9 mouse cellular contexts compared by ENCODE assay signal in the genomic region with DNA sequence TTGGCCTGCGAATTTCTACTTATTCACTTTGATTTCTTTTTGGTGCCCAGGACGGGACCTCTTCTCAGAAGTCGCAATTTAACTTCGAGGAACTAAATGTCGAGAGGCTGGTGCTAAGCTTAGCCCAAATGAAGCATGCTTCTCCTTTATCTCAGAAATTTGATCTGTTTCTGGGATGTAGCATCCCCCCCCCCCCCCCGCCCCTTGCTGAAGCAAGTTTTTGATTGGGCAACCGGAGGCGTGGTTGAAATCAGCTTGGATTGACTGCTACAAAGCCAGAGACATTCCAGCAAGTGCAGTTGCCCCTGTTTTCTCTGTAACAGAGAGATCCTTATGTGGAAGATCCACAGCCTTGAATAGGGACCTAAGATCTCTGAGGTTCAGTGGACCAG. TPM values are rescaled to one million over a fixed set of nuclear protein-coding genes. Genes with fewer than 3 reads are reported as not detected.
DNase-seq lines count a peak whose midpoint lies in the region; TF ChIP-seq lines count a peak whose summit lies in the region.
"Had no signal": no experiment of that assay in that cellular context is flagged by ENCODE, and none has a peak within 500 bp of the region (broad histone marks: within the 10 kb centered on the region; RNA-seq: fewer than 3 reads in every experiment).

No protein-coding gene starts in this region.

- H3K9ac ChIP-seq in ES-Bruce4 (ENCODE audit: low read depth, poor library complexity, severe bottlenecking), result 0 out of 2 replicates have a peak overlapping the region, but pooled peaks have one; percentile 2

- TF ChIP-seq EP300 in ES-Bruce4 (IDR thresholded peaks at IDR 0.05; ENCODE audit: insufficient read depth, low read depth, low read length), result no peak

- no peaks in the 10 kb centered on the region for H3K9me3 ChIP-seq in ES-Bruce4 (replicated peaks; ENCODE audit: control insufficient read depth, insufficient read depth, low read length, poor library complexity, severe bottlenecking)
- no peaks in the 10 kb centered on the region for H3K9me3 ChIP-seq in hindbrain, embryonic 10.5 days

- no peaks in the 10 kb centered on the region for H3K27me3 ChIP-seq in ES-Bruce4 (ENCODE audit: control insufficient read depth, insufficient read depth, low read length, poor library complexity, severe bottlenecking)
- no peaks in the 10 kb centered on the region for H3K27me3 ChIP-seq in hindbrain, embryonic 10.5 days (ENCODE audit: insufficient read depth, poor library complexity, severe bottlenecking)

- no peak for TF ChIP-seq POLR2A in ES-Bruce4 (IDR thresholded peaks at IDR 0.05; ENCODE audit: insufficient read depth, low read length)

- no peaks in the 10 kb centered on the region for H3K36me3 ChIP-seq in ES-Bruce4 (ENCODE audit: control insufficient read depth, insufficient read depth, low read length, poor library complexity, severe bottlenecking)
- H3K36me3 ChIP-seq in hindbrain, embryonic 10.5 days, result peaks cover 60% of the 10 kb centered on the region

- DNase-seq in adrenal gland, postnatal 14 days, result peak; percentile 38
- no peak for DNase-seq in adrenal gland, postnatal 36 days
- peak; percentile 62 for DNase-seq in hindbrain, embryonic 10.5 days (ENCODE audit: low spot score)
- DNase-seq in mesoderm, embryonic 11.5 days (ENCODE audit: low read depth, low spot score), result peak; percentile 36
- DNase-seq in layer of hippocampus, adult 8-10 months (ENCODE audit: low spot score in 2 of 2), result no peak
- no peak for DNase-seq in thymus, postnatal 0 days (ENCODE audit: low spot score)
- no peak for DNase-seq in frontal cortex, postnatal 10 days (ENCODE audit: low spot score in 2 of 2)

- TF ChIP-seq CTCF in ES-Bruce4 (IDR thresholded peaks at IDR 0.05; ENCODE audit: low read depth, low read length), result no peak

- peaks cover 7% of the 10 kb centered on the region for H3K4me1 ChIP-seq in ES-Bruce4 (ENCODE audit: control insufficient read depth, insufficient read depth, low read length)
- peaks cover 23% of the 10 kb centered on the region for H3K4me1 ChIP-seq in hindbrain, embryonic 10.5 days (replicated peaks)

- 31% methylated on average over 8 of the region's 8 CpGs for WGBS in hindbrain, embryonic 10.5 days

- H3K4me3 ChIP-seq in ES-Bruce4 (ENCODE audit: low read depth, low read length), result peak overlapping the region; percentile 22
- peak overlapping the region; percentile 47 for H3K4me3 ChIP-seq in hindbrain, embryonic 10.5 days

- 0 out of 2 replicates have a peak overlapping the region, but pooled peaks have one; percentile 26 for H3K27ac ChIP-seq in ES-Bruce4 (ENCODE audit: insufficient read depth, low read length)
- peak overlapping the region; percentile 87 for H3K27ac ChIP-seq in hindbrain, embryonic 10.5 days

RNA-seq across cellular contexts. Expression of a gene that starts 22.8 kb away (rescaled TPM):
- 14.9 and 18.0 TPM in 2 replicates for total RNA-seq in adrenal gland, postnatal 14 days (2021)
- total RNA-seq in adrenal gland, postnatal 36 days (2021), result 10 to 100 TPM in 1 of 2 experiments, 1 to 10 TPM in 1; 7.5 to 14.7 TPM
- polyA plus RNA-seq in ES-Bruce4 (2011; ENCODE audit: insufficient read depth, insufficient read length, low read depth, missing spikeins), result 8.0 and 10.5 TPM in 2 replicates
- 12.8 and 13.9 TPM in 2 replicates for polyA plus RNA-seq in hindbrain, embryonic 10.5 days (2016; fragmentation: Nextera tagmentation; extraction: Ambion mirVana)
- 1 to 10 TPM; 5.8 to 8.2 (median 7.7) TPM for total RNA-seq in layer of hippocampus, adult 8-10 months (2022)
- 25.4 and 26.5 TPM in 2 replicates for polyA plus RNA-seq in thymus, postnatal 0 days (2015; fragmentation: Nextera tagmentation; extraction: Ambion mirVana)

RNA-seq across cellular contexts. Expression of a gene that starts 22.8 kb away (rescaled TPM):
- 31.8 and 32.4 TPM in 2 replicates for total RNA-seq in adrenal gland, postnatal 14 days (2021)
- 10 to 100 TPM; 35.3 to 43.6 TPM for total RNA-seq in adrenal gland, postnatal 36 days (2021)
- 29.9 and 31.0 TPM in 2 replicates for polyA plus RNA-seq in ES-Bruce4 (2011; ENCODE audit: insufficient read depth, insufficient read length, low read depth, missing spikeins)
- polyA plus RNA-seq in hindbrain, embryonic 10.5 days (2016; fragmentation: Nextera tagmentation; extraction: Ambion mirVana), result 14.1 and 15.3 TPM in 2 replicates
- 10 to 100 TPM; 13.6 to 24.6 (median 14.7) TPM for total RNA-seq in layer of hippocampus, adult 8-10 months (2022)
- polyA plus RNA-seq in thymus, postnatal 0 days (2015; fragmentation: Nextera tagmentation; extraction: Ambion mirVana), result 8.7 and 9.8 TPM in 2 replicates

RNA-seq across cellular contexts. Expression of a gene that starts 40.6 kb away (rescaled TPM):
- total RNA-seq in adrenal gland, postnatal 14 days (2021), result 16.3 and 18.5 TPM in 2 replicates
- 10 to 100 TPM; 21.2 to 27.1 TPM for total RNA-seq in adrenal gland, postnatal 36 days (2021)
- polyA plus RNA-seq in ES-Bruce4 (2011; ENCODE audit: insufficient read depth, insufficient read length, low read depth, missing spikeins), result 6.5 and 8.8 TPM in 2 replicates
- polyA plus RNA-seq in hindbrain, embryonic 10.5 days (2016; fragmentation: Nextera tagmentation; extraction: Ambion mirVana), result 9.0 and 9.3 TPM in 2 replicates
- total RNA-seq in layer of hippocampus, adult 8-10 months (2022), result 10 to 100 TPM; 16.6 to 22.6 (median 19.3) TPM
- 8.9 and 11.2 TPM in 2 replicates for polyA plus RNA-seq in thymus, postnatal 0 days (2015; fragmentation: Nextera tagmentation; extraction: Ambion mirVana)

RNA-seq across cellular contexts. Expression of a gene that starts 52.0 kb away (rescaled TPM):
- 1.8 and 17.0 TPM in 2 replicates for total RNA-seq in adrenal gland, postnatal 14 days (2021)
- under 1 TPM; 0.10 to 0.30 TPM for total RNA-seq in adrenal gland, postnatal 36 days (2021)
- not detected in 2 replicates for polyA plus RNA-seq in ES-Bruce4 (2011; ENCODE audit: insufficient read depth, insufficient read length, low read depth, missing spikeins)
- 0.02 TPM in 1 of 2 replicates, not detected in the other for polyA plus RNA-seq in hindbrain, embryonic 10.5 days (2016; fragmentation: Nextera tagmentation; extraction: Ambion mirVana)
- under 1 TPM in 2 of 4 experiments, not detected in 2; 0.06 to 0.33 TPM for total RNA-seq in layer of hippocampus, adult 8-10 months (2022)
- not detected in 2 replicates for polyA plus RNA-seq in thymus, postnatal 0 days (2015; fragmentation: Nextera tagmentation; extraction: Ambion mirVana)
- polyA plus RNA-seq: inflammation-experienced regulatory T-cells, adult 6 months had no signal

RNA-seq across cellular contexts. Expression of a gene that starts 55.4 kb away (rescaled TPM):
- total RNA-seq in adrenal gland, postnatal 14 days (2021), result 58.0 and 62.1 TPM in 2 replicates
- total RNA-seq in adrenal gland, postnatal 36 days (2021), result 10 to 100 TPM; 54.2 to 91.4 TPM
- polyA plus RNA-seq in ES-Bruce4 (2011; ENCODE audit: insufficient read depth, insufficient read length, low read depth, missing spikeins), result 31.2 and 38.0 TPM in 2 replicates
- polyA plus RNA-seq in hindbrain, embryonic 10.5 days (2016; fragmentation: Nextera tagmentation; extraction: Ambion mirVana), result 9.2 and 12.3 TPM in 2 replicates
- 10 to 100 TPM; 45.9 to 51.6 (median 48.9) TPM for total RNA-seq in layer of hippocampus, adult 8-10 months (2022)
- polyA plus RNA-seq in thymus, postnatal 0 days (2015; fragmentation: Nextera tagmentation; extraction: Ambion mirVana), result 17.1 and 19.3 TPM in 2 replicates

Comparison
In these comparisons a context has a peak if more than half of its experiments do, and no peak if none do; other contexts are left out.
1. DNase-seq: peak in adrenal gland, postnatal 14 days (single experiment), hindbrain, embryonic 10.5 days (single experiment) and mesoderm, embryonic 11.5 days (single experiment); none in adrenal gland, postnatal 36 days (0 of 2), layer of hippocampus, adult 8-10 months (0 of 2), thymus, postnatal 0 days (single experiment) and frontal cortex, postnatal 10 days (0 of 2).